Mouse (Mus musculus): ENCODE data around the gene Kif1a. TPM values are rescaled to one million over a fixed set of nuclear protein-coding genes. Genes with fewer than 3 reads are reported as not detected.
A peak's percentile ranks its signal among the peaks of the same experiment; 100 is the strongest.

Gene Kif1a
- polyA plus RNA-seq, 1 experiment from 2014 or later = 6.3 TPM

DNA sequence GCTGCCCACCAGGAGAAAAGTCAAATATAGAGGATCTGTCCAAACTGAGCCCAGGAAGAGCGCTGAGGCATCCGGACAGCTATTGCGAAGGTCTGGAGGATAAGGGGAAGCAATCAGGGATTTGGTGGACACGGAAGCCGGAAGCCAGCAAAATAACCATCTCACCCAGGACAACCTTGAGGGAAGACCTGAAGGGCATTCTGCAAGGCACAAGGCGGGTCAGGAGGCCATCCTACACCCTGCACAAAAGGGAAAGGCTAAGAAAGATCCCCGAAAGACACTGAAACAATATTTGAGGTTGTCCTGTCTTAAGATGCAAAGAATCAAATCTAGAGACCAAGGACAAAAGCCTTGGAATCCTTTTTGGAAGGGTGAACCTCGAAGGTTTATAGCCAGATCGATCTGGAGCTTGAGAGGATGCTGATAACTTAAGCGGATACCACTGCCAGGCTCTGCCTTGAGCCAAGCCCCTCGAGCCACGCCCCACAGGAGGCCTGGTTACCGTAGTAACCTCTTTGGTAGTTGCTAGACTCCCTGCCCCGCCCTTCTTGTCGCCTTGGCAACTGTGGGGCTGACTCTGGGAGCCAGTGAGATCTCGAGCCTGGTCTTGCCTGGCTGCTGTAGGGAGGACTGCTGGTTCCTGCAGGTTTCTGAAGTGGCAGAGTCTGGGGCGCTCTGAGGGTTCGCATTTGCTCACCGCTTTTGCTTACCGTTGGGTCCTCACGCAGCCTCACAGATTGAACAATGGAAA lies 13.1 kb upstream of the Kif1a start:
- H3K27ac ChIP-seq (ENCODE audit: low read depth, low read length) = no peak overlapping the region
- peak; percentile 83 for ATAC-seq (replicated peaks; ENCODE audit: insufficient number of reproducible peaks, low FRiP score, low TSS enrichment)
- H3K4me2 ChIP-seq = peak overlapping the region; percentile 65
- 29% methylated on average over 21 of the region's 21 CpGs for WGBS (ENCODE audit: insufficient replicate concordance)
- 0 out of 2 replicates have a peak, but pooled peaks cover 2% of the 10 kb centered on the region for H3K27me3 ChIP-seq (ENCODE audit: control insufficient read depth, insufficient read depth, low read length)
- H3K9me3 ChIP-seq (replicated peaks; ENCODE audit: control insufficient read depth, low read length) = peaks cover 6% of the 10 kb centered on the region; the same call in 1 of the 2 replicates
- H3K4me1 ChIP-seq (ENCODE audit: control insufficient read depth, insufficient read depth, low read length) = peaks cover 3% of the 10 kb centered on the region; the same call in 1 of the 2 replicates
- H3K9ac ChIP-seq (ENCODE audit: low read depth, low read length) = no peak overlapping the region
- no peaks in the 10 kb centered on the region for H3K36me3 ChIP-seq (ENCODE audit: control insufficient read depth, insufficient read depth, low read length)
- H3K4me3 ChIP-seq (ENCODE audit: low read depth, low read length) = peak overlapping the region; percentile 31

DNA sequence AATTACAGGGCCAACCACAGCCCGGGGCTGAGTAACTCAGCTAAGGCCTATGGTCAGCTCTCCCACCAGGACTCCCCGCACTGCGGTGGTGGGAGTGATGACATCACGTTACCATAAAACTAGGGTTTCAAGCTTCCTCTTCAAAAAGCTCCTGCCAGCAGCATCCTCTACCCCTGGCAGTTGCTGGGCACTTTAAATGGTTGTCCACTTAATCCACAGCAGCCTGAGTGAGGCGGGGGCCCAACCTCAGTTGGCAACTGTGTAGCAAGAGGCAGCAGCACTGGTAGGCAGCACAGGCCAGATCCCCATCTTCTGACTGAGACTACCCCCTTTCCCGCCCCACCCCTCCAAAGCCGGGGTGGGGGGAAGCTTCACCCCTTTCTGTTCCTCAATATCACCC lies 949 bp upstream of the Kif1a start:
- peaks cover 61% of the 10 kb centered on the region for H3K27me3 ChIP-seq (ENCODE audit: control insufficient read depth, insufficient read depth, low read length)
- ATAC-seq (replicated peaks; ENCODE audit: insufficient number of reproducible peaks, low FRiP score, low TSS enrichment) = no peak
- WGBS (ENCODE audit: insufficient replicate concordance) = 66% methylated on average over 7 of the region's 7 CpGs
- no peak overlapping the region for H3K4me3 ChIP-seq (ENCODE audit: low read depth, low read length)
- H3K9ac ChIP-seq (ENCODE audit: low read depth, low read length) = no peak overlapping the region
- H3K36me3 ChIP-seq (ENCODE audit: control insufficient read depth, insufficient read depth, low read length) = no peaks in the 10 kb centered on the region
- H3K9me3 ChIP-seq (replicated peaks; ENCODE audit: control insufficient read depth, low read length) = no peaks in the 10 kb centered on the region
- H3K4me1 ChIP-seq (ENCODE audit: control insufficient read depth, insufficient read depth, low read length) = peaks cover 8% of the 10 kb centered on the region
- no peak overlapping the region for H3K4me2 ChIP-seq
- H3K27ac ChIP-seq (ENCODE audit: low read depth, low read length) = no peak overlapping the region

DNA sequence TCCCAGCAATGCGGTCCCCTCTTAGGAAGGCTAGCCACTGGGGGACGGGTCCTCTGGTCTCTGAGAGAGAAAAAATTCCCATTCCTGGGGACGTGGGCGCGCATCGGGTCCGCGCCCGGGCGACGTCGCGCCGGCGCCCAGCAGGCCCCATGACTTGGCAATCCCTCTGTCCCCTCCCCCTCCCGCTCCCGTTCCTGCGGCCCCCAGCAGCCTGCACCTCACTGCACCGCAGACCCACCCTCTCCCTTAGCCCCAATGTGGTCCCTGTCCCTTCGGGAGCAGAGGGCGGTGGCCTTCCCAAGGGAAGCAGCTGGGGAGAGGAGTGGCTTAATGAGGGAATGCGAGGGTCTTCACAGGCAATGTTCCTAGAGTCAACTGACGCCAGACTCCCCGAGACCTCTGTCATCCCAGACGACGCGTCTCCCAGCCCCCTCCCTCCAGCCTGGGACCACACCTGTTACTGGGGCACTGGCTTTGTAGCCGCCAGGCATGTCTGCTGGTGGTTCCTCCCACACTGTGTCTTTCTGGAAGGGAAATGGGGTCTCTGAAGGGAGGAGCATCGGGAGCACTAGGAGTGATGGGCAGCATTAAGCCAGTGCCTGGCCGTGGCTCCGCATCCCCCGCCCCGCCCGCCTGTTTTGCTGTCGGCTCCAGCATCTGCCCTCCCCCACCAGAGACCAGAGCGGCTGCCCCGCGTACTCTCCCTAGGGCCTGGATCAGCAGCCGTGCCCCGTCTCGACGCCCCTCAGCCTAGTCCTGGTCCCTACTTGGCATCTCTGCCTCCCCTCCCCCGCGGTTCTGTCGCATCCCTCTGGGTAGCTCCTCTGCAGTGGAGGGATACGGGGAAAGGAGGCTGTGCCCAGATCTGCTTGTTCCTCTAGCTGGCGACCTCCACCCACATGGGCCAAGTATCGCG lies 917 bp downstream of the Kif1a start:
- no peak overlapping the region for H3K27ac ChIP-seq (ENCODE audit: low read depth, low read length)
- WGBS (ENCODE audit: insufficient replicate concordance) = 1% methylated on average over 49 of the region's 49 CpGs
- H3K4me3 ChIP-seq (ENCODE audit: low read depth, low read length) = peak overlapping the region; percentile 61
- H3K9ac ChIP-seq (ENCODE audit: low read depth, low read length) = peak overlapping the region; percentile 64; the same call in 1 of the 2 replicates
- peak overlapping the region; percentile 95 for H3K4me2 ChIP-seq
- 0 out of 2 replicates have a peak, but pooled peaks have one; percentile 21 for ATAC-seq (replicated peaks; ENCODE audit: insufficient number of reproducible peaks, low FRiP score, low TSS enrichment)
- peaks cover 64% of the 10 kb centered on the region for H3K27me3 ChIP-seq (ENCODE audit: control insufficient read depth, insufficient read depth, low read length)
- H3K36me3 ChIP-seq (ENCODE audit: control insufficient read depth, insufficient read depth, low read length) = no peaks in the 10 kb centered on the region
- no peaks in the 10 kb centered on the region for H3K9me3 ChIP-seq (replicated peaks; ENCODE audit: control insufficient read depth, low read length)
- H3K4me1 ChIP-seq (ENCODE audit: control insufficient read depth, insufficient read depth, low read length) = peaks cover 8% of the 10 kb centered on the region

DNA sequence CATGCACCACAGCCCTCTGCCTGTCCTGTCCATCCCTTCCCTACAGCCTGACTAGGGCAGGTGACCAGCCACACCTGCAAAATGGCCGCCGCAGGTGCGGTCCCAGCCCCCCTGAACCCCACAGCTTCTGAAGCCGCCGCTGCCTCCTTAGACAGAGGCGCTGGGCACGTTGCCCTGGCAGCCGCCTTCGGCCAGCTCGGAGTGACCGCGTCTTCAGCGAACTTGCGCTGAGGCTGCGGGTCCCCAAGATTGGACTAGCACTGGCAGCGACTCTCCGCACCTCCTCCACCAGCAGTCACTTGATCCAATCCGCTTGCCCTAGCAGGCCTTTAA lies 1.5 kb downstream of the Kif1a start:
- H3K27ac ChIP-seq (ENCODE audit: low read depth, low read length) = no peak overlapping the region
- no peaks in the 10 kb centered on the region for H3K36me3 ChIP-seq (ENCODE audit: control insufficient read depth, insufficient read depth, low read length)
- H3K27me3 ChIP-seq (ENCODE audit: control insufficient read depth, insufficient read depth, low read length) = peaks cover 62% of the 10 kb centered on the region
- ATAC-seq (replicated peaks; ENCODE audit: insufficient number of reproducible peaks, low FRiP score, low TSS enrichment) = no peak
- no peaks in the 10 kb centered on the region for H3K9me3 ChIP-seq (replicated peaks; ENCODE audit: control insufficient read depth, low read length)
- H3K4me2 ChIP-seq = peak overlapping the region; percentile 95
- H3K9ac ChIP-seq (ENCODE audit: low read depth, low read length) = 0 out of 2 replicates have a peak overlapping the region, but pooled peaks have one; percentile 17
- H3K4me1 ChIP-seq (ENCODE audit: control insufficient read depth, insufficient read depth, low read length) = peaks cover 8% of the 10 kb centered on the region
- peak overlapping the region; percentile 61 for H3K4me3 ChIP-seq (ENCODE audit: low read depth, low read length)
- WGBS (ENCODE audit: insufficient replicate concordance) = 4% methylated on average over 18 of the region's 18 CpGs

DNA sequence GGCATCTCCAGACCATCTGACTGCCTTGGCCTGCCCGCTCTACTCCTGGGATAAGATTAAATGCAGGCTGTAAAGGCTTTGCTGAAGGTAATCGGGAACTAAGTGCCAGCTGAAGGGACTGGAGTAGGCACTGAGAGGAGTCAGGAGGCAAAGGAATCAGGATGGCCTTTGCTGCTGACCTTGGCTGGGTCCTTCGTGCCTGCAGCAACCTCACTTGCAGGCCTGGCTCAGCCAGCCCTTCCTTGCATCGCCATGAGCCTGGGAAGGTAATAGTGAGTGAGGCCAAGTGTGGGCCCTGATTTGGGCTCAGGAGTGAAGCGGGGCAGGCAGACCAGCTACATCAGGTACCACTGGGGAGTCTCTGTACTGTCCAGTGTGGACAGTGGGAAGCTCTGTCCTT lies 2.8 kb downstream of the Kif1a start:
- Histone ChIP-seq H3K27me3 (ENCODE audit: control insufficient read depth, insufficient read depth, low read length) (peaks cover 60% of the 10 kb centered on the region), H3K4me2 (no peak overlapping the region), H3K4me3 (ENCODE audit: low read depth, low read length) (no peak overlapping the region), H3K27ac (ENCODE audit: low read depth, low read length) (no peak overlapping the region), H3K4me1 (ENCODE audit: control insufficient read depth, insufficient read depth, low read length) (peaks cover 8% of the 10 kb centered on the region), H3K36me3 (ENCODE audit: control insufficient read depth, insufficient read depth, low read length) (no peaks in the 10 kb centered on the region), H3K9ac (ENCODE audit: low read depth, low read length) (no peak overlapping the region), H3K9me3 (replicated peaks; ENCODE audit: control insufficient read depth, low read length) (no peaks in the 10 kb centered on the region)
- no peak for ATAC-seq (replicated peaks; ENCODE audit: insufficient number of reproducible peaks, low FRiP score, low TSS enrichment)
- 76% methylated on average over 5 of the region's 5 CpGs for WGBS (ENCODE audit: insufficient replicate concordance)

DNA sequence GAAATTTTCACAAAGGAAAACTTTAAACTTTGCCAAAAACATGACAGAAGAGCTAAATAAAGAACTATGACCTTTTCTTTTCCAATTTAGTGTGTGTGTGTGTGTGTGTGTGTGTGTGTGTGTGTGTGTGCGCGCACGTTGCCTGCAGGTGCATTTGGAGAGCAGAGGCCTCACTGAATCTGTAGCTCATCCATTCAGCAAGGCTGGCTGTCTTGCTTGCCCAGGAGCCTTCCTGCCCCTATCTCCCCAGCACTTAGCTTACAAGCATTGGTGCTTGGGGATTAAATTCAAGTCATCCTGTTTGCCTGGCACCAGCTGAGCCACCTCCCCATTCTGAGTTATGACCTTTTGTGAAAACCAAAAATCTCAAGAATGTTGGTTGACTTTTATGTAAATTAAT lies 9.2 kb downstream of the Kif1a start:
- H3K27me3 ChIP-seq (ENCODE audit: control insufficient read depth, insufficient read depth, low read length) = peaks cover 4% of the 10 kb centered on the region; the same call in 1 of the 2 replicates
- WGBS (ENCODE audit: insufficient replicate concordance) = 93% methylated on average over 3 of the region's 3 CpGs
- ATAC-seq (replicated peaks; ENCODE audit: insufficient number of reproducible peaks, low FRiP score, low TSS enrichment) = no peak

DNA sequence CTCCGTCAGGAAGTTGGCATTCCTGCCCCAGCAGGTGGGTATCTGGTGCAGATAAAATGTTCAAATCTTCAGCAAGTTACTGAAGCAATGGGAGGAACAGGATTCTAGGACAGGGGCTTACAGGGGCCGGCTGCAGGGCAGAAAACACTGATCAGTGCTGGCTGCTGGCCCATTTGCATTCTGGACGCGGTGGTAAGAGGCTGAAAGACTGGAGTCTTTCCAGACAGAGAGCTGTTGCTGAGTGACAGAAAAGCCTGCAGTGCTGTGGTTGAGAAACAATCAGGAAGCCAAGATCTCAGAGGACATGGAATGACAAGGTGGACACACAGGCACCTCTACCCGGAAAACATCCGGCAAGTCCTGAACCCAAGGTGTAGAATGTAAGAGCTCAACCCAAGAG lies 16.6 kb downstream of the Kif1a start:
- Histone ChIP-seq H3K4me3 (ENCODE audit: low read depth, low read length) (no peak overlapping the region), H3K4me2 (no peak overlapping the region), H3K4me1 (ENCODE audit: control insufficient read depth, insufficient read depth, low read length) (no peaks in the 10 kb centered on the region), H3K27me3 (ENCODE audit: control insufficient read depth, insufficient read depth, low read length) (no peaks in the 10 kb centered on the region), H3K9ac (ENCODE audit: low read depth, low read length) (no peak overlapping the region), H3K36me3 (ENCODE audit: control insufficient read depth, insufficient read depth, low read length) (no peaks in the 10 kb centered on the region), H3K27ac (ENCODE audit: low read depth, low read length) (no peak overlapping the region), H3K9me3 (replicated peaks; ENCODE audit: control insufficient read depth, low read length) (no peaks in the 10 kb centered on the region)
- no peak for ATAC-seq (replicated peaks; ENCODE audit: insufficient number of reproducible peaks, low FRiP score, low TSS enrichment)
- 49% methylated on average over 6 of the region's 6 CpGs for WGBS (ENCODE audit: insufficient replicate concordance)

More for the DNA sequence above, 9.2 kb downstream of the Kif1a start:
- Histone ChIP-seq H3K9ac (ENCODE audit: low read depth, low read length) (no peak overlapping the region), H3K4me1 (ENCODE audit: control insufficient read depth, insufficient read depth, low read length) (no peaks in the 10 kb centered on the region), H3K4me3 (ENCODE audit: low read depth, low read length) (no peak overlapping the region), H3K27ac (ENCODE audit: low read depth, low read length) (no peak overlapping the region), H3K4me2 (no peak overlapping the region), H3K36me3 (ENCODE audit: control insufficient read depth, insufficient read depth, low read length) (no peaks in the 10 kb centered on the region), H3K9me3 (replicated peaks; ENCODE audit: control insufficient read depth, low read length) (no peaks in the 10 kb centered on the region)

DNA sequence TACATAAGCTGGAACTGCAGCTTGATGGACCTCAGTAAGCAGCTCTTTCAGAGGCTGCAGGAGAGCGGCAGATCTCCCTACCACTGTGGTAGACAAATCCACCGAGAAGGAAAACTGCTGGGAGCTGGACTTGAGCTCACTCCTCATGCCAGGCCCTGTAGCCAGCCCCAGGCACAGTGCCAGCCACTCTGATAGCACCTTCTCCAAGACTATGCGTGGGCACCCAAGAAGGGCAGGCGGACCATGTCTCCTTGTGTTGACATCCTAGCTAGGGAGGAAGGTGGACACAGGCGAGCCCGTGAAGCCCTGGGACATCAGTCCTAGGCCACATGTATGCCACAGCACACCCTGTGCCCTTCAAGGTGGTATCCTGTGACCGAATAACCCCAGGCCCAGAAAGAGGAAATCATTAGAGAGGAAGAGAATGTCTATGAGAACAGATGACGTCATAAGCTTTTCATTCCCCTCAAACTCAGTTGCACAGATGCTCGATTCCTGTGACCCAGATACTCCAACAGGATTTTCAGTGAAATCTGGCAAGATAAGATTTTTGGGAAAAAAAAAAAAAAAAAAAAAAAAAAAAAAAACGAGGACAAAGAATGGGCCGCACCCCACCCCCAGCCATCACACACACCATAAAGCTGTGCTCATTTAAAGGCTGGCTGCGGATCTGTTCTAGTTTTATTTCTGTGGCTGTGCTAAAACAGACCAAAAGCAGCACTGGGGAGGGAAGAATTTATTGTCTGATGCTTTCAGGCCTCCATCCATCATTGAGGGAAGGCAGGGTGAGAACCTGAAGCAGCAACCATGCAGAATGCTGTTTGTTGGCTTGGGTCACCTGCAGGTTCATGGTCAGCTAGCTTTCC lies 18.1 kb downstream of the Kif1a start:
- Histone ChIP-seq H3K4me3 (ENCODE audit: low read depth, low read length) (no peak overlapping the region), H3K27ac (ENCODE audit: low read depth, low read length) (no peak overlapping the region), H3K9ac (ENCODE audit: low read depth, low read length) (no peak overlapping the region), H3K4me2 (no peak overlapping the region), H3K27me3 (ENCODE audit: control insufficient read depth, insufficient read depth, low read length) (no peaks in the 10 kb centered on the region), H3K36me3 (ENCODE audit: control insufficient read depth, insufficient read depth, low read length) (no peaks in the 10 kb centered on the region), H3K9me3 (replicated peaks; ENCODE audit: control insufficient read depth, low read length) (no peaks in the 10 kb centered on the region), H3K4me1 (ENCODE audit: control insufficient read depth, insufficient read depth, low read length) (no peaks in the 10 kb centered on the region)
- WGBS (ENCODE audit: insufficient replicate concordance) = 80% methylated on average over 12 of the region's 12 CpGs
- ATAC-seq (replicated peaks; ENCODE audit: insufficient number of reproducible peaks, low FRiP score, low TSS enrichment) = no peak

All from heart, embryonic 11.5 days (tissue).